In the genomic region with DNA sequence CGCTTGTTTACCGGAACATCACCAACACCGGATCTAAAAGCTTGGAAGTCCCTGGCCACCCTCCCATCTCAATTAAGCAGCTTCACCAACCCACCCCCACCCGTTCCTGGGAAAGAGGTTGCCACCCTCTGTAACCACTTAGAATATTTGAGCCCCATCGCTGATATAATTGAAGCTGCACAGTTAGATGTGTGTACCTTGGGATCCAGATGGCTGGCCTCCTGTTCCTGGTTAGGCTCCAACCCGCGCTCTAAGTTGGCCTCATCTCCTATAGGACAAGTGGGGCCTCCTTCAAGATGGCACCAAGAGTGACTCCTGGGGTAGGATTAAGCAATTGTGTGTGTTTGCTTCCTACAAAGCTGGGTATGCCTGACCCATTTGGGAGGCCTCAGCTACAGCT, we compare ENCODE assay signal across 9 mouse cellular contexts.
DNase-seq lines count a peak whose midpoint lies in the region; ATAC-seq lines count a peak whose summit lies in the region.
"Had no signal": no experiment of that assay in that cellular context is flagged by ENCODE, and none has a peak within 500 bp of the region (broad histone marks: within the 10 kb centered on the region; RNA-seq: fewer than 3 reads in every experiment).

No protein-coding gene starts in this region.

- DNase-seq in kidney, adult 8-10 months = no peak
- peak; percentile 48 for DNase-seq in cerebellum, adult 11-12 months
- no peak for DNase-seq in frontal cortex, postnatal 10 days (ENCODE audit: low spot score in 2 of 2)
- DNase-seq in kidney, postnatal 10 days = no peak

- no peaks in the 10 kb centered on the region for H3K9me3 ChIP-seq in kidney, embryonic 15.5 days (replicated peaks)
- H3K9me3 ChIP-seq in embryonic facial prominence, embryonic 13.5 days = no peaks in the 10 kb centered on the region
- H3K9me3 ChIP-seq in limb, embryonic 15.5 days = no peaks in the 10 kb centered on the region
- H3K9me3 ChIP-seq: stomach, embryonic 15.5 days had no signal

- H3K4me3 ChIP-seq in kidney, embryonic 15.5 days (replicated peaks) = 0 out of 2 replicates have a peak overlapping the region, but pooled peaks have one; percentile 14
- H3K4me3 ChIP-seq in embryonic facial prominence, embryonic 13.5 days = no peak overlapping the region
- no peak overlapping the region for H3K4me3 ChIP-seq in limb, embryonic 15.5 days
- H3K4me3 ChIP-seq: stomach, embryonic 15.5 days had no signal

- no peak for ATAC-seq in kidney, embryonic 15.5 days (replicated peaks; ENCODE audit: low FRiP score)
- no peak for ATAC-seq in embryonic facial prominence, embryonic 13.5 days (ENCODE audit: insufficient number of reproducible peaks, insufficient read depth, low FRiP score, low TSS enrichment, low read depth)
- ATAC-seq in limb, embryonic 15.5 days (ENCODE audit: insufficient number of reproducible peaks, low FRiP score, low TSS enrichment, low read depth) = no peak
- no peak for ATAC-seq in frontal cortex, adult (ENCODE audit: low TSS enrichment)

- H3K27ac ChIP-seq in kidney, embryonic 15.5 days = peak overlapping the region; percentile 87
- H3K27ac ChIP-seq in embryonic facial prominence, embryonic 13.5 days = no peak overlapping the region
- no peak overlapping the region for H3K27ac ChIP-seq in limb, embryonic 15.5 days
- H3K27ac ChIP-seq: stomach, embryonic 15.5 days had no signal

- H3K36me3 ChIP-seq in kidney, embryonic 15.5 days = no peaks in the 10 kb centered on the region
- H3K36me3 ChIP-seq in embryonic facial prominence, embryonic 13.5 days = no peaks in the 10 kb centered on the region
- no peaks in the 10 kb centered on the region for H3K36me3 ChIP-seq in limb, embryonic 15.5 days
- H3K36me3 ChIP-seq: stomach, embryonic 15.5 days had no signal

- H3K27me3 ChIP-seq in kidney, embryonic 15.5 days = no peaks in the 10 kb centered on the region
- H3K27me3 ChIP-seq in embryonic facial prominence, embryonic 13.5 days = no peaks in the 10 kb centered on the region
- H3K27me3 ChIP-seq in limb, embryonic 15.5 days = no peaks in the 10 kb centered on the region
- H3K27me3 ChIP-seq: stomach, embryonic 15.5 days had no signal

- H3K4me1 ChIP-seq in kidney, embryonic 15.5 days = peaks cover 17% of the 10 kb centered on the region
- peaks cover 10% of the 10 kb centered on the region for H3K4me1 ChIP-seq in embryonic facial prominence, embryonic 13.5 days
- H3K4me1 ChIP-seq in limb, embryonic 15.5 days = peaks cover 7% of the 10 kb centered on the region

- H3K9ac ChIP-seq in kidney, embryonic 15.5 days = 0 out of 2 replicates have a peak overlapping the region, but pooled peaks have one; percentile 14
- no peak overlapping the region for H3K9ac ChIP-seq in embryonic facial prominence, embryonic 13.5 days
- no peak overlapping the region for H3K9ac ChIP-seq in limb, embryonic 15.5 days
- H3K9ac ChIP-seq: stomach, embryonic 15.5 days had no signal

- H3K4me2 ChIP-seq in kidney, embryonic 15.5 days = peak overlapping the region; percentile 47
- H3K4me2 ChIP-seq in embryonic facial prominence, embryonic 13.5 days = peak overlapping the region; percentile 36; the same call in 1 of the 2 replicates
- peak overlapping the region; percentile 19; the same call in 1 of the 2 replicates for H3K4me2 ChIP-seq in limb, embryonic 15.5 days

- WGBS in kidney, embryonic 15.5 days = 26% methylated on average over 7 of the region's 7 CpGs
- WGBS in embryonic facial prominence, embryonic 13.5 days = 26% methylated on average over 7 of the region's 7 CpGs
- WGBS in limb, embryonic 15.5 days = 22% methylated on average over 7 of the region's 7 CpGs
